Mouse (Mus musculus): ENCODE results near the gene Evpl.

DNA sequence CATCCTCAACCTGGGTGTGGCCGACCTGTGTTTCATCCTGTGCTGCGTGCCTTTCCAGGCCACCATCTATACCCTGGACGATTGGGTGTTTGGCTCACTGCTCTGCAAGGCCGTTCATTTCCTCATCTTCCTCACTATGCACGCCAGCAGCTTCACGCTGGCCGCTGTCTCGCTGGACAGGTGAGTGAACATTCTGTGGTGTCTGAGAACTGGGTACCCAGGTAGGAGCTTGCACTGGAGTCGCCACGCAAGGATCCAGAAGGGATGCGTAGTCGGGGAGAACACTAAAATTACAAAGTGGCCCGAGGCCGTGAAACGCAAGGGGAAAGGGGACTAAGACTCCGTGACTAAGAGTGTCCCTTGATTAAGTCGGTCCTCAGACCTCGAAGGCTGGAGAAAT is 43.8 kb upstream of the Evpl start:
- TF ChIP-seq GATA1 (IDR thresholded peaks at IDR 0.05; ENCODE audit: low read length) (no peak), TAL1 (IDR thresholded peaks at IDR 0.05; ENCODE audit: low read length) (no peak)
